Mouse (Mus musculus) monocyte, adult 5-6 weeks (primary cell): ENCODE results near the gene Gmip. TPM values are rescaled to one million over a fixed set of nuclear protein-coding genes. Genes with fewer than 3 reads are reported as not detected.

ENCODE experiments used
- ATAC-seq: fragments of 153-309, 156-312 bp; replicated peaks from 2 replicates; pipeline ENCODE4 v1.8.0; 2017; ENCODE audit warnings: mild to moderate bottlenecking; ENCODE audit not compliant: low TSS enrichment, insufficient number of reproducible peaks, severe bottlenecking, poor library complexity, low FRiP score
- total RNA-seq: library from RNA; stranded (forward); fragments of 200-1000, 200-491, 200-594 nt; gene quantifications from 3 replicates; pipeline ENCODE4 v1.2.3, GENCODE M21; 2017

Gene Gmip
- total RNA-seq, 1 experiment from 2014 or later, result 112 TPM

- no peak for ATAC-seq
Observed at GRCm38 (mm10) chr8:69799946-69800345, 8.5 kb upstream of the Gmip start.

GRCm38 (mm10) chr8:69801796-69802195 lies 6.7 kb upstream of the Gmip start:
- ATAC-seq, result no peak

- no peak for ATAC-seq
Observed at GRCm38 (mm10) chr8:69802216-69802615, 6.3 kb upstream of the Gmip start.

GRCm38 (mm10) chr8:69803366-69803765 lies 5.1 kb upstream of the Gmip start:
- ATAC-seq, result no peak

- no peak for ATAC-seq
Observed at GRCm38 (mm10) chr8:69804537-69804936, 3.9 kb upstream of the Gmip start.

- ATAC-seq, result no peak
Observed at GRCm38 (mm10) chr8:69805086-69805485, 3.4 kb upstream of the Gmip start.

- no peak for ATAC-seq
Observed at GRCm38 (mm10) chr8:69805491-69805890, 3.0 kb upstream of the Gmip start.

- ATAC-seq, result no peak
Observed at GRCm38 (mm10) chr8:69807236-69807635, 1.2 kb upstream of the Gmip start.

- peak; percentile 60 for ATAC-seq
Observed at GRCm38 (mm10) chr8:69808864-69809403, 455 bp downstream of the Gmip start.

GRCm38 (mm10) chr8:69809820-69810219 lies 1.3 kb downstream of the Gmip start:
- ATAC-seq, result no peak

- no peak for ATAC-seq
Observed at GRCm38 (mm10) chr8:69814881-69815280, 6.4 kb downstream of the Gmip start.

- no peak for ATAC-seq
Observed at GRCm38 (mm10) chr8:69815396-69815795, 6.9 kb downstream of the Gmip start.

- no peak for ATAC-seq
Observed at GRCm38 (mm10) chr8:69820466-69820865, 12.0 kb downstream of the Gmip start.

- ATAC-seq, result no peak
Observed at GRCm38 (mm10) chr8:69821971-69822385, 13.5 kb downstream of the Gmip start.

- no peak for ATAC-seq
Observed at GRCm38 (mm10) chr8:69822386-69823191, 14.1 kb downstream of the Gmip start, which contains the start of gene Lpar2. Gene Lpar2, plus strand, starts transcription at chr8:69822429.

- no peak for ATAC-seq
Observed at GRCm38 (mm10) chr8:69826371-69826770, 17.9 kb downstream of the Gmip start.

GRCm38 (mm10) chr8:69832298-69832853 lies 23.9 kb downstream of the Gmip start, which contains the start of gene Pbx4:
Gene Pbx4, plus strand, starts transcription at chr8:69832491.
- ATAC-seq, result peak; percentile 93

GRCm38 (mm10) chr8:69837057-69837682 lies 28.7 kb downstream of the Gmip start:
- ATAC-seq, result no peak
